Mouse (Mus musculus): ENCODE measurements around the gene Pcyt1a. TPM values are rescaled to one million over a fixed set of nuclear protein-coding genes. Genes with fewer than 3 reads are reported as not detected.

Gene Pcyt1a
- total and polyA plus RNA-seq, 2 experiments from 2014 or later, result 47.6 TPM

- ATAC-seq, result no peak
- WGBS, result 81% methylated on average over 6 of the region's 6 CpGs
- no peak for TF ChIP-seq CTCF (IDR thresholded peaks at IDR 0.05; ENCODE audit: low read depth)
- Histone ChIP-seq H3K4me3 (ENCODE audit: low read depth, low read length) (no peak overlapping the region), H3K4me2 (ENCODE audit: low read depth) (no peak overlapping the region), H3K36me3 (ENCODE audit: insufficient read depth) (no peaks in the 10 kb centered on the region), H3K9me3 (ENCODE audit: low read length) (no peaks in the 10 kb centered on the region), H3K4me1 (ENCODE audit: insufficient read depth) (no peaks in the 10 kb centered on the region), H3K27me3 (ENCODE audit: insufficient read depth, low read length) (no peaks in the 10 kb centered on the region), H3K27ac (ENCODE audit: low read depth, low read length) (no peak overlapping the region), H3K9ac (no peak overlapping the region)
- no peak for DNase-seq
Measured at GRCm38 (mm10) chr16:32406671-32407070, 24.1 kb upstream of the Pcyt1a start.

GRCm38 (mm10) chr16:32407730-32408129, 23.0 kb upstream of the Pcyt1a start:
- Histone ChIP-seq H3K27ac (ENCODE audit: low read depth, low read length) (no peak overlapping the region), H3K4me1 (ENCODE audit: insufficient read depth) (no peaks in the 10 kb centered on the region), H3K9ac (no peak overlapping the region), H3K9me3 (ENCODE audit: low read length) (no peaks in the 10 kb centered on the region), H3K36me3 (ENCODE audit: insufficient read depth) (no peaks in the 10 kb centered on the region), H3K27me3 (ENCODE audit: insufficient read depth, low read length) (no peaks in the 10 kb centered on the region), H3K4me3 (ENCODE audit: low read depth, low read length) (no peak overlapping the region), H3K4me2 (ENCODE audit: low read depth) (no peak overlapping the region)
- ATAC-seq, result no peak
- 84% methylated on average over 10 of the region's 10 CpGs for WGBS
- no peak for TF ChIP-seq CTCF (IDR thresholded peaks at IDR 0.05; ENCODE audit: low read depth)
- no peak for DNase-seq

- H3K27me3 ChIP-seq (ENCODE audit: insufficient read depth, low read length), result no peaks in the 10 kb centered on the region
- H3K27ac ChIP-seq (ENCODE audit: low read depth, low read length), result no peak overlapping the region
- DNase-seq, result no peak
- no peak overlapping the region for H3K4me3 ChIP-seq (ENCODE audit: low read depth, low read length)
- no peak for ATAC-seq
- H3K4me2 ChIP-seq (ENCODE audit: low read depth), result no peak overlapping the region
- 71% methylated on average over 1 of the region's 1 CpGs for WGBS
- 0 out of 2 replicates have a peak, but pooled peaks cover 8% of the 10 kb centered on the region for H3K4me1 ChIP-seq (ENCODE audit: insufficient read depth)
- no peaks in the 10 kb centered on the region for H3K36me3 ChIP-seq (ENCODE audit: insufficient read depth)
- H3K9me3 ChIP-seq (ENCODE audit: low read length), result no peaks in the 10 kb centered on the region
- H3K9ac ChIP-seq, result no peak overlapping the region
- TF ChIP-seq CTCF (IDR thresholded peaks at IDR 0.05; ENCODE audit: low read depth), result no peak
Measured at GRCm38 (mm10) chr16:32417457-32417856, 13.3 kb upstream of the Pcyt1a start.

- Histone ChIP-seq H3K36me3 (ENCODE audit: insufficient read depth) (no peaks in the 10 kb centered on the region), H3K4me3 (ENCODE audit: low read depth, low read length) (peak within 1 kb of the TSS; percentile 54), H3K9ac (peak within 1 kb of the TSS; percentile 66), H3K27ac (ENCODE audit: low read depth, low read length) (peak within 1 kb of the TSS; percentile 87), H3K4me2 (ENCODE audit: low read depth) (peak within 1 kb of the TSS; percentile 65), H3K27me3 (ENCODE audit: insufficient read depth, low read length) (no peaks in the 10 kb centered on the region), H3K4me1 (ENCODE audit: insufficient read depth) (0 out of 2 replicates have a peak, but pooled peaks cover 8% of the 10 kb centered on the region), H3K9me3 (ENCODE audit: low read length) (no peaks in the 10 kb centered on the region)
- peak; percentile 12; the same call in 1 of the 2 replicates for TF ChIP-seq CTCF (IDR thresholded peaks at IDR 0.05; ENCODE audit: low read depth)
- peak; percentile 98 for ATAC-seq
- peak; percentile 94 for DNase-seq
- WGBS, result 2% methylated on average over 45 of the region's 45 CpGs
Measured at GRCm38 (mm10) chr16:32419517-32420483, 10.9 kb upstream of the Pcyt1a start, which contains the start of gene Tctex1d2. TSS of gene Tctex1d2 (plus strand) at chr16:32419702.

GRCm38 (mm10) chr16:32427506-32427905, 3.2 kb upstream of the Pcyt1a start:
- H3K9ac ChIP-seq, result no peak overlapping the region
- WGBS, result 92% methylated on average over 3 of the region's 3 CpGs

GRCm38 (mm10) chr16:32431047-32431591, 398 bp downstream of the Pcyt1a start:
- under 1% methylated on average over 28 of the region's 28 CpGs for WGBS
- no peak for DNase-seq

More at GRCm38 (mm10) chr16:32427506-32427905, 3.2 kb upstream of the Pcyt1a start:
- Histone ChIP-seq H3K4me3 (ENCODE audit: low read depth, low read length) (no peak overlapping the region), H3K4me1 (ENCODE audit: insufficient read depth) (peaks cover 15% of the 10 kb centered on the region), H3K36me3 (ENCODE audit: insufficient read depth) (no peaks in the 10 kb centered on the region), H3K9me3 (ENCODE audit: low read length) (no peaks in the 10 kb centered on the region), H3K27ac (ENCODE audit: low read depth, low read length) (no peak overlapping the region), H3K4me2 (ENCODE audit: low read depth) (no peak overlapping the region), H3K27me3 (ENCODE audit: insufficient read depth, low read length) (no peaks in the 10 kb centered on the region)
- no peak for DNase-seq
- TF ChIP-seq CTCF (IDR thresholded peaks at IDR 0.05; ENCODE audit: low read depth), result no peak
- ATAC-seq, result no peak

GRCm38 (mm10) chr16:32431926-32432325, 1.2 kb downstream of the Pcyt1a start:
- no peaks in the 10 kb centered on the region for H3K27me3 ChIP-seq (ENCODE audit: insufficient read depth, low read length)
- no peak for DNase-seq
- no peak for TF ChIP-seq CTCF (IDR thresholded peaks at IDR 0.05; ENCODE audit: low read depth)
- H3K4me1 ChIP-seq (ENCODE audit: insufficient read depth), result peaks cover 15% of the 10 kb centered on the region
- H3K4me2 ChIP-seq (ENCODE audit: low read depth), result peak overlapping the region; percentile 66
- no peak for ATAC-seq
- no peak overlapping the region for H3K9ac ChIP-seq
- 86% methylated on average over 1 of the region's 1 CpGs for WGBS
- H3K36me3 ChIP-seq (ENCODE audit: insufficient read depth), result no peaks in the 10 kb centered on the region
- H3K27ac ChIP-seq (ENCODE audit: low read depth, low read length), result no peak overlapping the region
- H3K4me3 ChIP-seq (ENCODE audit: low read depth, low read length), result no peak overlapping the region; the same call in 1 of the 2 replicates
- no peaks in the 10 kb centered on the region for H3K9me3 ChIP-seq (ENCODE audit: low read length)

More at GRCm38 (mm10) chr16:32431047-32431591, 398 bp downstream of the Pcyt1a start:
- no peak for TF ChIP-seq CTCF (IDR thresholded peaks at IDR 0.05; ENCODE audit: low read depth)
- H3K27me3 ChIP-seq (ENCODE audit: insufficient read depth, low read length), result no peaks in the 10 kb centered on the region
- H3K36me3 ChIP-seq (ENCODE audit: insufficient read depth), result no peaks in the 10 kb centered on the region
- H3K27ac ChIP-seq (ENCODE audit: low read depth, low read length), result peak overlapping the region; percentile 89
- peak overlapping the region; percentile 66 for H3K4me2 ChIP-seq (ENCODE audit: low read depth)
- peak overlapping the region; percentile 78 for H3K4me3 ChIP-seq (ENCODE audit: low read depth, low read length)
- peak overlapping the region; percentile 80 for H3K9ac ChIP-seq
- peaks cover 15% of the 10 kb centered on the region for H3K4me1 ChIP-seq (ENCODE audit: insufficient read depth)
- no peak for ATAC-seq
- no peaks in the 10 kb centered on the region for H3K9me3 ChIP-seq (ENCODE audit: low read length)

Measured in forebrain, postnatal 0 days (tissue).